Mouse (Mus musculus) gastrocnemius, postnatal 4 days (tissue): ENCODE measurements around the gene Atp8a2. TPM values are rescaled to one million over a fixed set of nuclear protein-coding genes. Genes with fewer than 3 reads are reported as not detected.
A peak's percentile ranks its signal among the peaks of the same experiment; 100 is the strongest.
"Not testable (repeated sequence)": the region's sequence is repeated elsewhere in the genome, so short reads cannot be mapped to it uniquely, and the experiment has no call there.

ENCODE experiments used
- DNase-seq, 2 experiments: peaks; one replicate each; pipeline ENCODE4 v3.0.0; 2021 to 2022; ENCODE audit warnings: low spot score in 2 of 2, mixed read lengths in 2 of 2
- total RNA-seq, 2 experiments: library from RNA; stranded (reverse); gene quantifications; 2 replicates each; pipeline ENCODE4 v1.2.3; 2021

Gene Atp8a2
- total RNA-seq, 2 experiments from 2014 or later: 0.91 to 1.1 TPM

DNA sequence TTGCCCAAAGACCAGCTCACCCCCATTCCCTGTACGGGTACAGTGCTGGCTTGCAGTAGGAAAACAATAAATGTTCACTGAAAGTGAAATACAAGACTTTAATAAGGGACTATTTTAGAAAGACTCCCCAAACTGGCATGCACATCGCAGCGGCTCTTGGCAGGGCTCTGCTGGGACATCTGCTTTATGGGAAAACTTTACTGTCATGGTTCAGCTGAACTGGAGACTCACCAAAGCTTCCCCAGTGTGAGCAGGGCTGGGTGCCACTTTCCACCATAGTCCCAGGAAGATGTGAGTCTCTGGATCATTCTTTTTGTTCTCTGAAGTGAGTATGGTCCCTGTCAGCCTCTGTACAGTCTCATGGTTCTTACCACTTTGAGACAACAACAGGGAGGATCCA lies 475.6 kb downstream of the Atp8a2 start:
- DNase-seq: peak in 1 of 2 experiments; percentile 53

DNA sequence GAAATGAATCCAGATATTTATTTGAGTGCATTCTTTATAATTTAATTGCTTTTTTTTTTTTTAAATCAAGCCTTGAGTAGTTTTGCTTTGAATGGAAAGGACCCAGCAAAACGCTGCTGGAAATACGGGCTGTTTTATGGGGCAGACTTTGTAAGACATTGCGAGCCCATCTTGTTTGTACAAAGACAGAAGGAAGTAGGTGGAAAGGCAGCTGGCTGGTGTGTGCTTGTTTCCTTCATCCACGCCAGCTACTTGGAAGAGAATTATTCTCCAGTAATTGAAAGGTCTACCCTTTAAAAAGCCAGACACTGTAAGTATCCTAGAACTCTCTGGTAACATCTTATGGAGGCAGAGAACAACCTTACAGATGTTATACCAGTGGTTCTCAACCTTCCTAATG lies 476.6 kb downstream of the Atp8a2 start:
- DNase-seq: no peak

DNA sequence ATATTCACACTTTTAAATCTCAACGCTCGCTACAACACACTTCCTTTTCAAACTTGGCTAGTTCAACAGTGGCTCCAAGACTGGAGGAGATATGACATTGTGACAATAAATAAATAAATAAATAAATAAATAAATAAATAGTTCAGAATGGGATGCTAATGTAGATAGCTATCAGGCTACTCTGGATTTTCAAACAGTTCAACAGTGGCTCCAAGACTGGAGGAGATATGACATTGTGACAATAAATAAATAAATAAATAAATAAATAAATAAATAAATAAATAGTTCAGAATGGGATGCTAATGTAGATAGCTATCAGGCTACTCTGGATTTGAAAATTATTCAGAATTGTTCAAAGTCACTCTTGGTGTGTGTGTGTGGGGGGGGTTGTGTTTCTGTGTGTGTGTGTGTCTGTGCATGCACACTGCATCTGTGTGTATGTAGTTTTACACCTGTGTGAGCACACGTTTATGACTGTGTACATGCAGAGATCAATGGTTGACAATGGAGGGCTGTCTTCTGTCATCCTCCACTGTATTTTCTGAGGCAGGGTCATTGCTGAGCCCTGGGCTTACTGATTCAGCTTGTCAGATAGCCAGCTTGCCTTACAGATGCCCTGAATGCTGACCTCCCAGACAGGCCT lies 480.4 kb downstream of the Atp8a2 start:
- not testable (repeated sequence) for DNase-seq

DNA sequence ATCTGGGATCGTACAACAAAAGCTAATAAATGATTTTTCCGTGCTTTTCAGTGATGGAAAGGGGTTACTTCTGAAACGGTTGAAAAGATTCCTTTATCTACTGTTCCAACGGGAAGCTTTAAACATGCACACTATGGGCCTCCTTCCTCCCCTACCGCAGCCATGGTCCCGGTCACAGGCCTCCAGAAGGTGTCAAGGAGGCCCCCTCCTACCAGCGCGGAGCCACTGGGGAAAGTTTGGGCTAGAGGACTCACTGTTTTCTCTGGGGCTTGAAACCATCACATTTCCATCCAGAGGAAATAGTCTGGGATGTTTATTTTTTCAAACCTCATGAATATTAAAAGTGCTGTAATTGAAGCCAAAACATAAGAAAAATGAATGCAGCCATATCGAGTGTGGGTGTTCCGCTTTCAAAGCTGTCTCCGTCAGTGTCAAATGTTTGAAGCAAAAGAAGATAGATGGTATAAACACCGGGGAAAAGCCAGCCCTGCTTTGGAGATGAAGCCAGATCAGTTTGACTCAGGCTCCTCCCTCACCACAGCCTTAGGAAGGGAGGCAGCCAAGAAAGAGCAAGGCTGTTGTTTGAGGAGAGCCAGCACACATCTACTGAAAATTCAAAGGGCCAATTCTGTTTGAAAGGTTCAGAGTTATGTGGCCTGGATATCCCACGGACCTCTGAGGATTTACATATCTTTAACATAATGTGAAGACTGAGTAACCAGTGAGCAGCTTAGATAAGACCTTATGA lies 481.1 kb downstream of the Atp8a2 start:
- no peak for DNase-seq

DNA sequence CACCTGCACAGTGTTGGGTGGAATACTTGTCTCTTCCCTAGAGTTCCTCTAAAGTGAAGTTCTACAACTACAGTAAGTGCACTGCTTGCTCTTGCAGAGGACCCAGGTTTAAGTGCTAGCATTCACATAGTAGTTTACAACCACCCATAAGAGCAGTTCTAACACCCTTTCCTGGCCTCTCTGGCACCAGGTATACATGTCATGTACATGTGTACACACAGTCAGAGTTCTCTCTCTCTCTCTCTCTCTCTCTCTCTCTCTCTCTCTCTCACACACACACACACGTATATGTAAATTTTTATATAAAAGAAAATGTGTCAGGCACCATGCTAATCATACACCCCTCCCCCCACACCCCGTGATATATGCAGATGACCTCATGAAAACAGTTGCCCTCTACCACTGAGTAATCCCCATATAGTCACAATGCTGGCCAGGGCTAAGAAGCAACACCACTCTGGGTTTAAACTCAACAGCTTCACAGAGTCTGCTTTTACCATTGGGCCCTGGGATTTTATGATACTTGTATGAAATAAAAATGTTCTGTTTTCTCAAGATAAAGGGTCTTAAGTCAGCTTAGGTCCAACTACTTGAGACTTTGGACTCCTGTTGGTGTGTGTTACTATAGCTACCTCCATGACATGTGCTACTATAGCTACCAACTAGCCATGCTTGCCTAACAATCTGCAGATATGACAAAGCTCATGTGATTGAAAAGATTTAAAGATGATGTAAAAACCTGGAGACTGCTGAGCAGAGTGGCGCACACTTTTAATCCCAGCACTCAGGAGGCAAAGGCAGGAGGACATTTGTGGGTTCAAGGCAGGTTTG lies 487.3 kb downstream of the Atp8a2 start:
- no peak for DNase-seq

DNA sequence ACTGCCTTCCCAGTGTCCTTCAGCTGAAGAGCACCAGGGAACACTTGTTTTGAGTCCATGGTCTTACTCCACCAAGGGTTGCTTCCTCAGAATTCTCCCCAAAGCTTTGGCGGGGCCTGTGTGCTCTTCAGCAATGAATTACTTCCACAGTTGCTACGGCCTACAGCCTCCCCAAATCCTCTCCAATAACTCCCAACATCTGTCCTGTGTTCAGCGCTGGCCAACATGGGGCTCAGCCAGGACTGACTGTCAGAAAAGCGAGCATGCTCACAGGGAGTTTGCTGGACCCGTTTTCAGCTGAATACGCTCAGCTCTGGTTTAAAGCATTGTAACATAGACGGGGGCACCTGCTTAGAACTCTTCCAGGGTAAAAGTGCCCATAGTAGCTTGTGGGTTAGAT lies 489.0 kb downstream of the Atp8a2 start:
- DNase-seq: peak; percentile 26 to 58

DNA sequence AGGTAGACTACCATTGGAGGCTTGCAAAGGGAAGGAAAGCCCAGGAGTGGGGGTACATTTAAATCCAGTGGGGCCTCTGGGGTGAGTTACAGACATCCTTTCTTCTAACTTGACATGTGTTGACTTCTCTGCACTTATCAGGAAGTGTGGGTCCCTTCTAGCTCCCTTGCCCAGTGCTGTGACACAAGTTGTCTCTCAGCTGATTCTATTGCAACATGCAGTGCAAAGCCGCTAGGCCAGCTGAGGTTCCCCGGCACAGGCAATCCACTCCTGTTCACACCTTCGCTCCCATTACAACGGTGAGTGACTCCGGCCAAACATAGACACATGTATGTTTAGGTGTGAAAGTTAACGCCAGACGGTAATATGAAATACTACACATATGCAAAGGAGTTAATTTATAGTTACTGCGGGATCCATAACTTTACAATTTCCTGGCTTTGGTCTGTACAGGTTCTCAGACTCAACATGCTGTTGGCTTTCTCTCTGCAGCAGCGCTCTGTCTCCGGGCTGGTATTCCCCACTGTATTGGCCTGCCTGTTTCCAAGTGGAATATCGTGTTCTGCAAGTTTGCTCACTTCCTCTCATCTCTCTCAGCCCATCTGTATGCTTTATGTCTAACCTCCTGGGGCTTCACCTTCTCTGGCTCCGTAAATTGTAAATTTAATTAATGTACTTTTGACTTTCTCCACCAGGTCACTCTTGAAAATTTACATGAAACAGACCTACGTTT lies 491.5 kb downstream of the Atp8a2 start:
- DNase-seq: no peak

DNA sequence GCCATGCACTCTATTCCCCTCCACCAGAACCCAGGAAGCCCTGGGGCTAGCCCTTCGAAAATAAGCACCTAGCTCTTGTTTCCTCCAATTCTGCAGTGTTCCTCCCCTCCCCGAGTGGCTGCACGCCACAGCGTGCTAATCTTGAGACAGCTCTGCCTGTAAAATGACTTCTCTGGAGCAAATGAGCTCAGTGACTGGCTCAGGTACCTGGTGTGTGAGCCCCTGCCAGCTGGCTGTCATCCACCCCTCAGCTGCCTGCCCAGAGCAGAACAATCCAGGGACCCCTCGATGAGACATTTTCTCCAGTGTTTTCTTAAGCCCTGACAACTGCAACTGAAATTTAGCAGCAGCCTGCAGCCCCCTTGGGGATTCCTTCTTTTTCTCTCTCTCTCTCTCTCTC lies 495.5 kb downstream of the Atp8a2 start:
- peak in 1 of 2 experiments; percentile 24 for DNase-seq

DNA sequence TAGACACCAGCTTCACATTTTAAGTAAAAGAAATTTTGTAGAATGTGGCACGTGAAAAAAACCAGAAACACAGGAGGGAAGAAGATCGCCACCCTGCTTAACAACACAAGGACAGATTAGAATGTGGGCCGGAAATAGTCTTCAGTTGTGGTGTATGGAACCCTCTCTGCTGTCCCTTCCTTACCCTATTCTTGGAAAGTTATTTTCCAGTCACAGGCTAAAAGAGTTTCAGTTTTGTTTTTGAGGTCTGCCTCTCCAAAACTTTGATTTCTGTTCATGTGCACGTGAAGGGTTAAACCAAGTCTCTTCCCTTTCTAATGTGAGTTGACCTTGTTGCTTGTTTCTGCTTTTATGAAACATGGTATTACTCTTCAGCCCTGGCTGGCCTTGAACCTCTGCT lies 501.8 kb downstream of the Atp8a2 start:
- DNase-seq: no peak

DNA sequence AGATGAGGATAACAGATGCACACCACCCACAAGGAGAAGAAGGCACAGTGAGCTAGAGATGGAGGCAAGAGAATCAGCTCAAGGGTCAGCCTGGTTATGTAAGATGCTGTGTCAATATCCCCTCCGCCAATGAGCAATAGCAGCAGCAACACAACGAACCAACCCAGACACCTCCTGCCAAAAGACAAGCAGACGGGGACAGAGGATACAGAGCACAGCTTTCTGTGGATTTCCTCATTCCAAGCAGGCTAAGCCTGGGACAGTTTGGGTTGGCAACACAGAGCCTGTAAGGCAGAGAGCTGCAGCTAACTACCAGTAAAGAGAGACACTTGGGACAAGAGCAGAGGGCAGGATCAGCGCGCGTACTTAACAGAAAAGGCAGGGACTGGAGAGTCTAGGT lies 504.8 kb downstream of the Atp8a2 start:
- no peak for DNase-seq

DNA sequence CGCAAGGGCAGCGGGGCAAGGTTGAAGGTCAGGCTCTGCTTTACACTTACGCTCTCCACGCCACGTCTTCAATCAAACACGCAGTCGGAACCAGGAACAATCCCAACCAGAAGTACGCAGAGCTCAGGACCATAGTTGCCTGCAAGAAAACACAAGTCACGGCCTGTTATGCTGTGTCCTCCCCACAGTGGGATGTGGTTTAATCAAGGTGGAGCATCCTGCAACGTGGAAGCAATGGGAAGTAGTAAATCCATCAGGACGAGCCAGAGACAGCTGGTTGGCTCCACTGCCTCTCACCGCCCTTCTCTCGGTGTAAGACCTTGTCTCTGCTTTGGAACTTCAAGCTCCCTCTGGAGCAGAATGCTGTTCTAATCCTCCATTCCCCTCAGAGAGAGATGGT lies 505.6 kb downstream of the Atp8a2 start:
- DNase-seq: no peak

DNA sequence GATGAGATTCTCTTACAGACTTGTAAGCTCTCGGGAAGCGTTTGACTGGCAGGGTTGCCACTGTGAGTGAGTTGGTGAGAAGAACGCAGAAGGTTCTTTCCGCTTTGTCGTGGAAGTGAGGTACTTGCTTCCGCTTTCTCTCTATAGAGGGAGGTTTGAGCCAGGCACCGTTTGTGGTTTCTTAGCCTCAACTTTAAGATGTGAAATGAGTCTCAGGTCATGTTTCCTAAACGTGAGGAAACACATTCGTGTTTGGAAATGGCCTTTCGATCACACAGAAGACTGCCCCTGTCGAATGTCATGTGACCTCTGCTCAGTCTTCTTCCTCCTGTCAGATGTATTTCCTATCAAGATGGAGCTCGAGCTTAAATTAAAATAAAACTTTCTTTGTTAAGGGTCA lies 506.0 kb downstream of the Atp8a2 start:
- DNase-seq: no peak

DNA sequence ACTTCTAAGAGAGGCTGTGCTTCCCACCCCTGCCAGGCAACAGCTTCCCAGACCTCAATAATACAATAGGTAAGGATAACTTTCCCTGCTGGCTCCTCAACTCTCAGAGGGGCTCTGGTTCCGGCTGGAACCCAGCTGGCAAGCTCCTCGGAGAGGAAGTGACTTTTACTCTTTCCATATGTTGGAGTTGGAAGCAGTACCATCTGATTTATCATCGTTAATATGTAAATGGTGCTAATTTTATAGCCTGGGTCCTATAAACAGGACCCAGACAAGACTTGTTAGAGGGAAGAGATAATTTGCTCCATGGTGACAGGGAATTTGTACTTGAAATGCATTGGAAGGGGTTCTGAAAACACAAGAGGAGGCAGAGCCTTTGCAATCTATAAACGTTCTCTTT lies 507.4 kb downstream of the Atp8a2 start:
- DNase-seq: no peak

DNA sequence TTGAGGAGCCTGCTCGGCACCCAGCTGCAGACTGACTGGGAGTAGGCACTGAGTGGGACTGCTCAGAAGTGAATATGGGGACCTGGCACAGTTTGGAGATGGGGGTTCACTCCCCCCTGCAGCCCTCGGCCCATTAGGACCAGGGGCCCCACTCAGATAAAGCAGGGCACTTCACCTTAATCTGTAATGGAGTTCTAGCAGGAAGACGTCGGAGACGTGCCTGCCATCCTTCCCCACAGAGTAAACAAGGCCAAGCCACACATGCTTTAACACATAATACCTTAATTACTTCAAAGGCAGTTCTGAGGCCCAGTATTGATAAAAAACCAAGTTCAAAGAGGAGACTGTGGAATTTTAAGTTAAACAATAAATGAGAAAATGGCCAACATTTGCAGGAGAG lies 510.8 kb downstream of the Atp8a2 start:
- no peak for DNase-seq

DNA sequence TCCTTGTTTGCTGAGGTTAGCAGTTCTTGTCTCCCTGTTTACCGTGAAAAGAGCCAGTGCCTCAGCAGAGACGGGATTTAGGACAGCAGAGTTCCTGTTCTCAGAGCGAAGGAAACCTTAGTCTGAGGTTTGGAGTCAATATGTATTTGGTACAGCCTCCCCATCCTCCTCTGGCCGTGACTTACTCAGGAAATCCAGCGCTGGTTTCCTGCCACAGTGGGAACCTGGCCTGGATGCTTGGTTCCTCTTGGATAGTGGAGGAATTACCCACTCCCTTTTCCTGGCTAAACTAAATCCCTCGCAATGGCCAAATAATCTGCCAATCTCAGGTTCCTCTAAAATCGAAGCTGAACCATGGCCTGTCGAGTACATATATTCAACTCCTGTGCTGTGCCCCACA lies 511.6 kb downstream of the Atp8a2 start:
- DNase-seq: peak in 1 of 2 experiments; percentile 11

DNA sequence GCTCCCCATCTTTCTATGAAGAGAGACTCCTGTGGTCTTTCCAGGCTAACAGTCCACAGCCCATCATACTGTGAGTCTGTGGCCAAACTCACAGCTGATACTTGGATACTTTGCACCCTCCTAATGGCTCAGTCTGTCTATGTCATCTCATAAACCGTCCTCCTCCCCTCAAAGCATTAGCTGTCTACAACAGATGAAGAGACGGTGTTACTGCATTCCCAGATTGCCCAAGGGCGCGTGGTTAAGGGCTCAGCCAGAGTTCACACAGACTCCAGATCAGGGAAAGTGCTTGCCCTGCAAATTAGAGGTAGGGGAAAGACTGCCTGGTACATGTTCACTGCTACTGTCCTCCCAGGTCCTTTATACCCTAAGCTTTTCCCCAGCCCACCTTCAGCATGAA lies 515.1 kb downstream of the Atp8a2 start:
- DNase-seq: no peak

DNA sequence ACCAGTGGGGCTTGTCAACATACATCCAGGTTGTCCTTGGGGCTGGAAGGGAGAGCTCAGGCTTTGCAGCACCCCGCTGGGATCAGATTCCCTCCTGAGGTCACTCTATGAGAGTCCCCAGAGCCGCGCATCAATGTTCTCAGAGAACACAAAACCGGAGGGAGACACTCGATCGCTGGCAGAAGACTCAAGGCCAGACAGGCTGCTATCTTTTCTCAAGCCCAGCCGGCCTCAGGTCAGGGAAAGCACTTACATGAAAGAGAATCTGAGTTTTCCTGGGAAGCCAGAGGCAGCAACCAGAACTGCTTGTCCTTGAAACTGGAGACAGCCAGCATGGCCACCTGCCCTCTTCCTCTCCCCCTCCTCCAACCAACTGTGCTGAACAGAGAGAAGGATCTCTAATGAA lies 519.4 kb downstream of the Atp8a2 start:
- no peak for DNase-seq

DNA sequence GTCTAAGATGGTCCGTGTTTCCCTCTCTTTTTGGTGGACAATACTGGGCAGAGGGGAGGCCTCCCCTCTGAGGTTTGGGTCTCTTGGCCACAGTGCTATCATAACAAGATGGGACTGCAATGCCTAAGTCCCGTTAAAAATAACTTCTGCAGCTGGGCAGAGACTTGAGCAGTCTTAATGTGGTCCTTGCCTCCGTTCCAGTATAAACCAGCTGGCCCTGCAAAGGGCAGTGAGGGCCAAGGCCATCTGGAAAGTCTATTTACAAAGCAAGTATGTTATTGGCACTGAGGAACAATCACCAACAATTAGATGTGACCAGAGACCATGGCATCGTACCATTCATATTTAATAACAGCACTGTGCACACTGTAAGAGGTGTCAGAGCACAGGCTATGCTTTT lies 521.6 kb downstream of the Atp8a2 start:
- no peak for DNase-seq

DNA sequence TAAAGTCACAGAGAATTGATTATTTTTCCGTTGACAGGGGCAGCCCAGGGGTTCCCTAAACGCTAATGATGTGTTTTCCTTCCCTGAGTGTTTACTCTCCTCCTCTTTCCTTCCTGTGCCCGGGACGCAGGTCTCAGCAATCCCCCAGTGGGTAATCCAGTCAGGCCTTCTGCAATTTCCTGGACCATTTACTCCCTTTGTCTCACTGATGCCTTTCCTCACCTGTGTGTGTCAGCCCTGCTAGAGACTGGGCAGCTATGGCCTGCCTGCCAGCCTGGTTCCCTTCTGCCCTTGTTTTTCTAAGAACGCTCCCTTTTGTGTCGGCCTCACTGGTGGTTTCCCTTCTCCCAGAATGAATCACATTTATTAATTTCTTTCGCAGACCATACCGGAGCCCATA lies 522.4 kb downstream of the Atp8a2 start:
- DNase-seq: no peak

DNA sequence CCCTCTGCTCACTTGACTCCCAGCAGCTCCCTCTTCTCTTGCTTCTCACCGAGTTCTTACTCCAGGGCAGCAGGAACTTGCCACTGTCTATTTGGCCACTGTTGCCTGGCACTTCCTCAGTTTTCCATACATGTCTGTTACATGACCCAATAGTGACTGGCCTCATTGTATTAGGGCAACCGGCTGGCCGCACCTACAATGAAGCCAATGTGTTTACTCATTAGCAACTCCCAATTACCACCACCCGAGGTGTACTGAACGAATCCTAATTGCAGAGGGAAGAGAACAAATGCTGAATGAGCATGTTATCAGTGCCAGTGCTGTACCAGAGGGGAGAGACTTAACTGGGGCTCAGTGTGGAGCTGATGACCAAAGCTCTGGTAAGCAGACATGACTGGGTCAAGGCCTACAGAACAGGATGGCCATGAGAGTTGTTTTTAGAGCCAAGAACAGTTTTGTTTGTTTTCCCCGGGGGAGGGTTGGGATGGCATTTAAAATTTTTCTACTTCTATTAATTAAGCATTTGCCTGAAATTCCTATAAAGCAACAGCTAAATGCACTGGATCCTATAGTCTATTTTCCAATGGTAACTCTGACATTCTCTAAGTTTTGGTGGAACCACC lies 524.0 kb downstream of the Atp8a2 start:
- DNase-seq: no peak

DNA sequence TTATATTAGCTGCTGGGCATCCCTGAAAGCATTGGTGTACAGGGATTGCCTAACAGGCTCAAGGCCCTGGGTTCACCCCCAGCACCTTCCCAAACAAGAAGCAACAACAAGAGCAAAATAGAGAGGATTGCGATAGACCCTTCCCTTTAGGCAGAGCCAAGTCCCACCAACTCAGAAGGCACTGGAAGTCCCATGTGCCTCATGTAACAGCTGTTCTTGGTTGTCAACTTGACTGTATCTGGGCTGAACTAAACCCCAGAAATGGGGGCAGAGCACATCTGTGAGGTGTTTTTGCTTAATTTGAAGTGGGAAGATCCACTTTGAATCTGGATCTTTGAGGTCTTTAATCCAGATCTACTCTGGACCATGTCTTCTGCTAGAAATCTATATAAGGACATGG lies 539.9 kb downstream of the Atp8a2 start:
- no peak for DNase-seq
